Comparison of ENCODE assay signal across 27 mouse cellular contexts in genomic region chr10:37478108-37478507, GRCm38 (mm10).
DNase-seq lines count a peak whose midpoint lies in the region; ATAC-seq and TF ChIP-seq lines count a peak whose summit lies in the region.
"Had no signal": no experiment of that assay in that cellular context is flagged by ENCODE, and none has a peak within 500 bp of the region (broad histone marks: within the 10 kb centered on the region; RNA-seq: fewer than 3 reads in every experiment).

No protein-coding gene starts in this region.

- 70% methylated on average over 2 of the region's 2 CpGs for WGBS in liver, adult 2 months
- 69% methylated on average over 2 of the region's 2 CpGs for WGBS in liver, embryonic 12.5 days (ENCODE audit: insufficient replicate concordance)
- WGBS in intestine, postnatal 0 days, result 91% methylated on average over 2 of the region's 2 CpGs

- no peak overlapping the region for H3K27ac ChIP-seq in liver, adult 2 months (replicated peaks; ENCODE audit: insufficient read depth, low read depth, low read length)
- no peak overlapping the region for H3K27ac ChIP-seq in liver, embryonic 12.5 days
- no peak overlapping the region for H3K27ac ChIP-seq in intestine, postnatal 0 days (ENCODE audit: low read depth, low read length)
- H3K27ac ChIP-seq: embryonic facial prominence, embryonic 10.5 days; embryonic facial prominence, embryonic 15.5 days; forebrain, embryonic 12.5 days; hindbrain, embryonic 14.5 days; kidney, embryonic 15.5 days; limb, embryonic 13.5 days; liver, embryonic 13.5 days; midbrain, embryonic 10.5 days had no signal

- peaks cover 9% of the 10 kb centered on the region; the same call in 1 of the 2 replicates for H3K4me1 ChIP-seq in liver, adult 2 months (ENCODE audit: control insufficient read depth, insufficient read depth, low read length)
- no peaks in the 10 kb centered on the region for H3K4me1 ChIP-seq in liver, embryonic 12.5 days
- no peaks in the 10 kb centered on the region for H3K4me1 ChIP-seq in intestine, postnatal 0 days (replicated peaks; ENCODE audit: control insufficient read depth, insufficient read depth, low read length)
- H3K4me1 ChIP-seq: embryonic facial prominence, embryonic 10.5 days; embryonic facial prominence, embryonic 15.5 days; forebrain, embryonic 12.5 days; heart, embryonic 12.5 days; kidney, embryonic 15.5 days; limb, embryonic 13.5 days; liver, embryonic 13.5 days; midbrain, embryonic 10.5 days had no signal

- no peak overlapping the region for H3K4me2 ChIP-seq in liver, embryonic 12.5 days
- no peak overlapping the region for H3K4me2 ChIP-seq in intestine, postnatal 0 days (replicated peaks; ENCODE audit: low read depth)
- H3K4me2 ChIP-seq: embryonic facial prominence, embryonic 15.5 days; forebrain, embryonic 12.5 days; heart, embryonic 12.5 days; hindbrain, embryonic 14.5 days; kidney, embryonic 15.5 days; limb, embryonic 13.5 days; liver, embryonic 13.5 days; lung, embryonic 14.5 days had no signal

- H3K36me3 ChIP-seq in liver, adult 2 months (ENCODE audit: control insufficient read depth, insufficient read depth, low read length), result no peaks in the 10 kb centered on the region
- no peaks in the 10 kb centered on the region for H3K36me3 ChIP-seq in liver, embryonic 12.5 days
- no peaks in the 10 kb centered on the region for H3K36me3 ChIP-seq in intestine, postnatal 0 days (ENCODE audit: control insufficient read depth, insufficient read depth)
- H3K36me3 ChIP-seq: embryonic facial prominence, embryonic 10.5 days; embryonic facial prominence, embryonic 15.5 days; forebrain, embryonic 12.5 days; heart, embryonic 12.5 days; kidney, embryonic 15.5 days; limb, embryonic 13.5 days; liver, embryonic 13.5 days; midbrain, embryonic 10.5 days had no signal

- no peak overlapping the region for H3K9ac ChIP-seq in liver, adult 2 months (ENCODE audit: low read depth, low read length)
- no peak overlapping the region for H3K9ac ChIP-seq in liver, embryonic 12.5 days
- no peak overlapping the region for H3K9ac ChIP-seq in intestine, postnatal 0 days (ENCODE audit: low read depth, low read length)
- H3K9ac ChIP-seq: embryonic facial prominence, embryonic 15.5 days; forebrain, embryonic 12.5 days; forebrain, postnatal 0 days; heart, embryonic 12.5 days; hindbrain, embryonic 14.5 days; kidney, embryonic 15.5 days; limb, embryonic 13.5 days; liver, embryonic 13.5 days; lung, embryonic 14.5 days had no signal

- no peak for TF ChIP-seq CTCF in liver, adult 2 months (IDR thresholded peaks at IDR 0.05; ENCODE audit: low read depth, low read length)
- TF ChIP-seq CTCF in intestine, postnatal 0 days (IDR thresholded peaks at IDR 0.05; ENCODE audit: low read depth), result no peak

- peak; percentile 71 for DNase-seq in liver, adult 2 months (ENCODE audit: extremely low read depth, low read depth, low spot score)
- peak; percentile 51 for DNase-seq in adrenal gland, postnatal 10 days
- DNase-seq in adrenal gland, postnatal 25 days, result peak; percentile 10
- peak; percentile 30 for DNase-seq in lung, postnatal 14 days
- no peak for DNase-seq in testis, postnatal 14 days (ENCODE audit: low spot score)
- DNase-seq: B cell, adult 2 months; cerebellum, adult 2 months; cerebellum, postnatal 14 days; forebrain, postnatal 0 days; gastrocnemius, postnatal 14 days; heart, postnatal 4 days; kidney, adult 11 months; kidney, postnatal 36 days; liver, embryonic 13.5 days; lung, embryonic 14.5 days; thymus, postnatal 4 days had no signal

- ATAC-seq in liver, embryonic 12.5 days, result no peak
- ATAC-seq in intestine, postnatal 0 days, result no peak
- ATAC-seq: activated CD4-positive, CD25-positive, alpha-beta regulatory T cell, adult 4 months; forebrain, postnatal 0 days had no signal

- H3K4me3 ChIP-seq in liver, adult 2 months (ENCODE audit: insufficient read depth, low read depth, low read length), result no peak overlapping the region
- H3K4me3 ChIP-seq in liver, embryonic 12.5 days, result no peak overlapping the region
- no peak overlapping the region for H3K4me3 ChIP-seq in intestine, postnatal 0 days (ENCODE audit: low read depth, low read length)
- H3K4me3 ChIP-seq: embryonic facial prominence, embryonic 10.5 days; embryonic facial prominence, embryonic 15.5 days; forebrain, embryonic 12.5 days; heart, embryonic 12.5 days; kidney, embryonic 15.5 days; limb, embryonic 13.5 days; liver, embryonic 13.5 days; midbrain, embryonic 10.5 days had no signal

- no peak for TF ChIP-seq POLR2A in liver, adult 2 months (IDR thresholded peaks at IDR 0.05; ENCODE audit: extremely low read depth, insufficient read depth, low read length)

- no peaks in the 10 kb centered on the region for H3K27me3 ChIP-seq in liver, adult 2 months (ENCODE audit: control insufficient read depth, insufficient read depth, low read length)
- H3K27me3 ChIP-seq in liver, embryonic 12.5 days (replicated peaks), result no peaks in the 10 kb centered on the region
- no peaks in the 10 kb centered on the region for H3K27me3 ChIP-seq in intestine, postnatal 0 days (replicated peaks; ENCODE audit: control insufficient read depth, insufficient read depth, low read length)
- H3K27me3 ChIP-seq: embryonic facial prominence, embryonic 15.5 days; forebrain, embryonic 12.5 days; heart, embryonic 12.5 days; kidney, embryonic 15.5 days; limb, embryonic 13.5 days; liver, embryonic 13.5 days had no signal

- no peaks in the 10 kb centered on the region for H3K79me2 ChIP-seq in liver, adult 2 months (ENCODE audit: control insufficient read depth, insufficient read depth, low read length)

- H3K9me3 ChIP-seq in liver, embryonic 12.5 days (replicated peaks), result no peaks in the 10 kb centered on the region
- no peaks in the 10 kb centered on the region for H3K9me3 ChIP-seq in intestine, postnatal 0 days (ENCODE audit: control insufficient read depth)
- H3K9me3 ChIP-seq: embryonic facial prominence, embryonic 10.5 days; embryonic facial prominence, embryonic 15.5 days; forebrain, embryonic 12.5 days; heart, embryonic 12.5 days; kidney, embryonic 15.5 days; limb, embryonic 13.5 days; liver, embryonic 13.5 days; midbrain, embryonic 10.5 days had no signal
